Mouse (Mus musculus) left cerebral cortex, postnatal 10 days (tissue): ENCODE results near the gene Cep295nl. TPM values are rescaled to one million over a fixed set of nuclear protein-coding genes. Genes with fewer than 3 reads are reported as not detected.
"Not testable (repeated sequence)": the region's sequence is repeated elsewhere in the genome, so short reads cannot be mapped to it uniquely, and the experiment has no call there.

Source experiments
- DNase-seq, 2 experiments: peaks; one replicate each; pipeline ENCODE4 v3.0.0; 2021 to 2022; ENCODE audit warnings: low spot score in 2 of 2, mixed read lengths in 1 of 2; ENCODE audit errors: extremely low spot score in 1 of 2
- intact Hi-C: fragments of 180-260 bp; cut with DNase I; formaldehyde crosslinking; loops from one replicate; pipeline ENCODE4 v1.15.1; 2025
- total RNA-seq, 2 experiments: library from RNA; stranded (reverse); gene quantifications; 2 replicates each; pipeline ENCODE4 v1.2.3; 2021

Cep295nl gene
- total RNA-seq, 2 experiments from 2014 or later = 1.3 to 1.7 TPM

GRCm38 (mm10) chr11:118326991-118327971 is 15.0 kb downstream of the Cep295nl start:
- DNase-seq = peak; percentile 85 to 88
- intact Hi-C loops = no loop called here

GRCm38 (mm10) chr11:118326491-118326890 is 15.8 kb downstream of the Cep295nl start:
- intact Hi-C loops = no loop called here
- DNase-seq = peak in 1 of 2 experiments; percentile 6

GRCm38 (mm10) chr11:118324541-118324940 is 17.8 kb downstream of the Cep295nl start:
- intact Hi-C loops = no loop called here
- DNase-seq = peak in 1 of 2 experiments; percentile 22

GRCm38 (mm10) chr11:118323974-118324373 is 18.3 kb downstream of the Cep295nl start:
- no peak for DNase-seq
- intact Hi-C loops = no loop called here

GRCm38 (mm10) chr11:118322647-118323046 is 19.7 kb downstream of the Cep295nl start:
- DNase-seq = peak in 1 of 2 experiments; percentile 21
- intact Hi-C loops = no loop called here

GRCm38 (mm10) chr11:118321971-118322370 is 20.3 kb downstream of the Cep295nl start:
- DNase-seq = peak in 1 of 2 experiments; percentile 18
- intact Hi-C loops = no loop called here

- DNase-seq = peak; percentile 40 to 60
- intact Hi-C loops = no loop called here
Measured at GRCm38 (mm10) chr11:118321500-118321899, 20.8 kb downstream of the Cep295nl start.

- intact Hi-C loops = loop anchor here (2.0 to 5.0 kb wide), 2 partner anchors 39 to 60 kb away; partner anchors contain the start of gene Timp2
- DNase-seq = peak in 1 of 2 experiments; percentile 52
Measured at GRCm38 (mm10) chr11:118318678-118319077, 23.6 kb downstream of the Cep295nl start.

GRCm38 (mm10) chr11:118317129-118317528 is 25.2 kb downstream of the Cep295nl start:
- peak; percentile 46 to 47 for DNase-seq
- intact Hi-C loops = loop anchor here (5.0 kb wide), 1 partner anchor 40 kb away; the partner anchor contains the start of gene Timp2

- intact Hi-C loops = loop anchor here (5.0 kb wide), 1 partner anchor 41 kb away; the partner anchor contains the start of gene Timp2
- no peak for DNase-seq
Measured at GRCm38 (mm10) chr11:118316231-118316806, 26.0 kb downstream of the Cep295nl start.

GRCm38 (mm10) chr11:118312132-118312723 is 30.1 kb downstream of the Cep295nl start:
- peak in 1 of 2 experiments; percentile 20 for DNase-seq
- intact Hi-C loops = no loop called here

GRCm38 (mm10) chr11:118307962-118308361 is 34.3 kb downstream of the Cep295nl start:
- DNase-seq, intact Hi-C loops: not testable (repeated sequence)

- DNase-seq = not testable (repeated sequence)
- intact Hi-C loops = loop anchor here (5.0 kb wide), 1 partner anchor 88 kb away; no protein-coding TSS in a partner anchor
Measured at GRCm38 (mm10) chr11:118303959-118304358, 38.3 kb downstream of the Cep295nl start.

GRCm38 (mm10) chr11:118298810-118299209 is 43.5 kb downstream of the Cep295nl start:
- intact Hi-C loops = no loop called here
- DNase-seq = no peak

GRCm38 (mm10) chr11:118297967-118298366 is 44.3 kb downstream of the Cep295nl start:
- DNase-seq = no peak
- intact Hi-C loops = no loop called here

- intact Hi-C loops = no loop called here
- peak in 1 of 2 experiments; percentile 14 for DNase-seq
Measured at GRCm38 (mm10) chr11:118295026-118295425, 47.3 kb downstream of the Cep295nl start.

GRCm38 (mm10) chr11:118292671-118293070 is 49.6 kb downstream of the Cep295nl start:
- peak in 1 of 2 experiments; percentile 22 for DNase-seq
- intact Hi-C loops = no loop called here

- peak; percentile 100 for DNase-seq
- intact Hi-C loops = no loop called here
Measured at GRCm38 (mm10) chr11:118289999-118290889, 52.1 kb downstream of the Cep295nl start, which contains the start of gene Usp36. TSS of gene Usp36 (minus strand) at chr11:118290244.
